Mouse (Mus musculus) lung, adult 2 months (tissue): ENCODE results near the gene Lama2.

Experiments used
- CTCF ChIP-seq: fragments of 200-500 bp; IDR thresholded peaks from 2 replicates; pipeline ENCODE4 v1.5.1; 2011; ENCODE audit warnings: mild to moderate bottlenecking, low read length, control low read depth; ENCODE audit not compliant: insufficient read depth
- POLR2A ChIP-seq: fragments of 200-500 bp; IDR thresholded peaks from 2 replicates; pipeline ENCODE4 v1.6.1; 2011; ENCODE audit warnings: low read depth, mild to moderate bottlenecking, control low read depth, low read length, borderline replicate concordance; ENCODE audit errors: extremely low read depth

DNA sequence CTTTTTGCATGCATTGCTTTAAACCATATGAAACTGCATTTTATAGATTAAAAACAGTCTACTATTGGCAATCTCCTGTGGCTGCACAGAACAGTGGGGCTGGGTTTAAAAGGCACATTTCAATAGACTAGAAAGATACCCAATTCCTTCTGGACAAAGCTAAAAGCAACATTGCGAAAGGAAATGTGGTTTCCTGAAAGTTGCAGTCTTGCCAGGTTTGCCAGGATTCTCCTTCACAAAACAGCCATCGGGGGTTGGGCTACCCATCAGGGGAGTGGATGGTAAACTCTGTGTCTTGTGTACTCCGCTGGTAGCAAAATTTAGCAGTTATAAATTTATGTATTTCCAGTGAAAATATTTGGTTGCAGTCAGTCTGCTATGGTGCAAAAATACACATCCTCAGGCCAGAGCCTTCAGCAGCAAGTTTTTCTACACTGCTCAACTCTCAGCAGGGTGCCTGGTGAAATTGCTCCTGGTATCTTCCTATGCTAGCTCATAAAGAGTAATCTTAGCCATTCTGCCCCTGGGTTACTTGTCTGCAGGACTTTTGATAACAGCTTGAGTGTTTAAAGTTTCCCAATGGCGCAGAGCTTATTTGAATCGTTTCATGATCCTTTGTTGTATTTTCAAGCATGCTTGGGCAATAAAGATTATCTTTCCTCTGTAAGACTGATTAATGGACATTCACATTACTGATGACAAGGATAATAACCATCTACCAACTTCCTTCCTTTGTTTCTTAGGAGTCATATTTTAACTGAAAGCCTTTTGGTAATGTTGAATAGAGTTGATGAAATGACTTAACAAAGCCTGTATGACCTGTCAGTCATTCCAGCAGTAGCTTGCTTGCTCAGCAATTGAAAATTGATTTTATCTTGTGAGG lies 205.7 kb downstream of the Lama2 start:
- no peak for TF ChIP-seq POLR2A
- no peak for TF ChIP-seq CTCF
